Mouse (Mus musculus) embryonic facial prominence, embryonic 12.5 days (tissue): Measurements from ENCODE around the gene 1700010I14Rik. TPM values are rescaled to one million over a fixed set of nuclear protein-coding genes. Genes with fewer than 3 reads are reported as not detected.

Experiments
- ATAC-seq: fragments of 200-750 bp; cut with Nextera tagmentation; 2 replicates; pipeline ENCODE4 v1.8.0; 2017; ENCODE audit not compliant: insufficient number of reproducible peaks, insufficient read depth, low FRiP score, low TSS enrichment
- H3K27ac ChIP-seq: fragments of 300-500 bp; sonication (generic); 2 replicates; pipeline ENCODE4 v1.5.1; 2016; ENCODE audit warnings: mild to moderate bottlenecking
- H3K27me3 ChIP-seq: fragments of 300-500 bp; sonication (generic); 2 replicates; pipeline ENCODE4 v1.6.1; 2016; ENCODE audit warnings: mild to moderate bottlenecking, moderate library complexity
- H3K36me3 ChIP-seq: fragments of 300-500 bp; sonication (generic); 2 replicates; pipeline ENCODE4 v1.6.1; 2016; ENCODE audit warnings: mild to moderate bottlenecking
- H3K4me1 ChIP-seq: fragments of 300-500 bp; sonication (generic); 2 replicates; pipeline ENCODE4 v1.6.1; 2016
- H3K4me2 ChIP-seq: fragments of 300-500 bp; sonication (generic); replicated peaks from 2 replicates; pipeline ENCODE4 v1.6.1; 2016; ENCODE audit warnings: mild to moderate bottlenecking, moderate library complexity
- H3K4me3 ChIP-seq: fragments of 300-500 bp; sonication (generic); 2 replicates; pipeline ENCODE4 v1.5.1; 2016; ENCODE audit warnings: mild to moderate bottlenecking
- H3K9ac ChIP-seq: fragments of 300-500 bp; sonication (generic); 2 replicates; pipeline ENCODE4 v1.6.1; 2016; ENCODE audit warnings: mild to moderate bottlenecking, moderate library complexity
- H3K9me3 ChIP-seq: fragments of 300-500 bp; sonication (generic); 2 replicates; pipeline ENCODE4 v1.6.1; 2016; ENCODE audit warnings: mild to moderate bottlenecking, moderate library complexity
- WGBS: fragments of 180-500 bp; shearing (Covaris S2); methylation state at CpG from one replicate; pipeline ENCODE4 v1.1.7; 2016; 5-methylcytosine and 5-hydroxymethylcytosine counted together
- polyA plus RNA-seq: library from polyadenylated mRNA; unstranded; fragments of >200 nt; fragmentation: Nextera tagmentation; extraction: Ambion mirVana; gene quantifications from 2 replicates; pipeline ENCODE4 v1.2.1, GENCODE M21; 2016

The 1700010I14Rik gene
- polyA plus RNA-seq, 1 experiment from 2014 or later: 1.7 TPM

GRCm38 (mm10) chr17:9030181-9030580 is 42.0 kb downstream of the 1700010I14Rik start:
- Histone ChIP-seq H3K9ac (no peak overlapping the region), H3K4me3 (no peak overlapping the region), H3K4me2 (no peak overlapping the region), H3K27ac (no peak overlapping the region), H3K4me1 (no peaks in the 10 kb centered on the region), H3K9me3 (no peaks in the 10 kb centered on the region), H3K36me3 (no peaks in the 10 kb centered on the region), H3K27me3 (no peaks in the 10 kb centered on the region)
- ATAC-seq: no peak
- 80% methylated on average over 5 of the region's 5 CpGs for WGBS

- peak overlapping the region; percentile 36 for H3K4me2 ChIP-seq
Observed at GRCm38 (mm10) chr17:9031241-9032141, 43.4 kb downstream of the 1700010I14Rik start.

GRCm38 (mm10) chr17:9032362-9033044 is 44.4 kb downstream of the 1700010I14Rik start:
- WGBS: 50% methylated on average over 6 of the region's 6 CpGs
- no peaks in the 10 kb centered on the region for H3K27me3 ChIP-seq
- no peak for ATAC-seq
- no peak overlapping the region for H3K9ac ChIP-seq
- H3K9me3 ChIP-seq: no peaks in the 10 kb centered on the region
- H3K4me2 ChIP-seq: no peak overlapping the region
- no peak overlapping the region for H3K4me3 ChIP-seq
- no peaks in the 10 kb centered on the region for H3K36me3 ChIP-seq
- H3K4me1 ChIP-seq: no peaks in the 10 kb centered on the region
- H3K27ac ChIP-seq: no peak overlapping the region

More at GRCm38 (mm10) chr17:9031241-9032141, 43.4 kb downstream of the 1700010I14Rik start:
- no peak for ATAC-seq
- H3K4me3 ChIP-seq: no peak overlapping the region
- H3K4me1 ChIP-seq: no peaks in the 10 kb centered on the region
- H3K9me3 ChIP-seq: no peaks in the 10 kb centered on the region
- H3K36me3 ChIP-seq: no peaks in the 10 kb centered on the region
- no peaks in the 10 kb centered on the region for H3K27me3 ChIP-seq
- WGBS: 15% methylated on average over 24 of the region's 24 CpGs
- no peak overlapping the region for H3K9ac ChIP-seq
- no peak overlapping the region for H3K27ac ChIP-seq

GRCm38 (mm10) chr17:9033511-9033910 is 45.4 kb downstream of the 1700010I14Rik start:
- no peak for ATAC-seq
- no peaks in the 10 kb centered on the region for H3K27me3 ChIP-seq
- WGBS: 76% methylated on average over 5 of the region's 5 CpGs
- H3K9me3 ChIP-seq: no peaks in the 10 kb centered on the region
- H3K36me3 ChIP-seq: no peaks in the 10 kb centered on the region
- H3K4me3 ChIP-seq: no peak overlapping the region
- no peaks in the 10 kb centered on the region for H3K4me1 ChIP-seq
- H3K9ac ChIP-seq: no peak overlapping the region
- H3K27ac ChIP-seq: no peak overlapping the region
- H3K4me2 ChIP-seq: no peak overlapping the region

GRCm38 (mm10) chr17:9035561-9036348 is 47.6 kb downstream of the 1700010I14Rik start:
- Histone ChIP-seq H3K4me2 (no peak overlapping the region), H3K27ac (no peak overlapping the region), H3K27me3 (no peaks in the 10 kb centered on the region), H3K9me3 (no peaks in the 10 kb centered on the region), H3K9ac (no peak overlapping the region), H3K4me1 (no peaks in the 10 kb centered on the region), H3K36me3 (no peaks in the 10 kb centered on the region), H3K4me3 (no peak overlapping the region)
- 59% methylated on average over 8 of the region's 8 CpGs for WGBS
- no peak for ATAC-seq

- no peaks in the 10 kb centered on the region for H3K4me1 ChIP-seq
- no peaks in the 10 kb centered on the region for H3K9me3 ChIP-seq
- WGBS: 49% methylated on average over 2 of the region's 2 CpGs
- H3K27ac ChIP-seq: no peak overlapping the region
- H3K4me3 ChIP-seq: no peak overlapping the region
- no peak overlapping the region for H3K4me2 ChIP-seq
- H3K36me3 ChIP-seq: no peaks in the 10 kb centered on the region
- no peak overlapping the region for H3K9ac ChIP-seq
- no peaks in the 10 kb centered on the region for H3K27me3 ChIP-seq
- no peak for ATAC-seq
Observed at GRCm38 (mm10) chr17:9042723-9043122, 54.6 kb downstream of the 1700010I14Rik start.

- Histone ChIP-seq H3K4me1 (no peaks in the 10 kb centered on the region), H3K4me3 (no peak overlapping the region), H3K9ac (no peak overlapping the region), H3K9me3 (no peaks in the 10 kb centered on the region), H3K27ac (no peak overlapping the region), H3K27me3 (no peaks in the 10 kb centered on the region), H3K36me3 (no peaks in the 10 kb centered on the region), H3K4me2 (no peak overlapping the region)
- ATAC-seq: no peak
- WGBS: 72% methylated on average over 13 of the region's 13 CpGs
Observed at GRCm38 (mm10) chr17:9052441-9052980, 64.4 kb downstream of the 1700010I14Rik start.

GRCm38 (mm10) chr17:9059360-9059932 is 71.3 kb downstream of the 1700010I14Rik start:
- Histone ChIP-seq H3K36me3 (no peaks in the 10 kb centered on the region), H3K27me3 (no peaks in the 10 kb centered on the region), H3K9me3 (no peaks in the 10 kb centered on the region), H3K27ac (no peak overlapping the region), H3K4me3 (no peak overlapping the region), H3K4me2 (no peak overlapping the region), H3K9ac (no peak overlapping the region), H3K4me1 (no peaks in the 10 kb centered on the region)
- WGBS: 82% methylated on average over 8 of the region's 8 CpGs
- ATAC-seq: no peak
